Mouse (Mus musculus): Measurements from ENCODE around the gene Zswim1.
"Not testable (repeated sequence)": the region's sequence is repeated elsewhere in the genome, so short reads cannot be mapped to it uniquely, and the experiment has no call there.

The Zswim1 gene

GRCm38 (mm10) chr2:164792400-164793190 is 29.9 kb upstream of the Zswim1 start:
- in situ Hi-C loops (cut with MboI, MseI): no loop called here

GRCm38 (mm10) chr2:164793236-164793635 is 29.2 kb upstream of the Zswim1 start:
- in situ Hi-C loops (cut with MboI, MseI): no loop called here

- in situ Hi-C loops (cut with MboI, MseI): no loop called here
These were observed 28.7 kb upstream of the Zswim1 start for GRCm38 (mm10) chr2:164793772-164794171.

GRCm38 (mm10) chr2:164794293-164794692 is 28.2 kb upstream of the Zswim1 start:
- in situ Hi-C loops (cut with MboI, MseI): no loop called here

- in situ Hi-C loops (cut with MboI, MseI): no loop called here
These were observed 26.6 kb upstream of the Zswim1 start for GRCm38 (mm10) chr2:164795868-164796267.

- in situ Hi-C loops (cut with MboI, MseI): not testable (repeated sequence)
These were observed 23.9 kb upstream of the Zswim1 start for GRCm38 (mm10) chr2:164798554-164798953.

- in situ Hi-C loops (cut with MboI, MseI): no loop called here
These were observed 22.1 kb upstream of the Zswim1 start for GRCm38 (mm10) chr2:164800252-164801004.

GRCm38 (mm10) chr2:164803201-164803920 is 19.1 kb upstream of the Zswim1 start:
- in situ Hi-C loops (cut with MboI, MseI): no loop called here

- in situ Hi-C loops (cut with MboI, MseI): no loop called here
These were observed 18.6 kb upstream of the Zswim1 start for GRCm38 (mm10) chr2:164803921-164804313.

- in situ Hi-C loops (cut with MboI, MseI): no loop called here
These were observed 17.8 kb upstream of the Zswim1 start, which contains the start of the genes Acot8 and Zswim3 for GRCm38 (mm10) chr2:164804533-164805331. Gene Acot8, minus strand, starts transcription at chr2:164804882. Gene Zswim3, plus strand, starts transcription at chr2:164805098.

- in situ Hi-C loops (cut with MboI, MseI): no loop called here
These were observed 17.2 kb upstream of the Zswim1 start for GRCm38 (mm10) chr2:164805332-164805718.

GRCm38 (mm10) chr2:164806614-164807013 is 15.9 kb upstream of the Zswim1 start:
- in situ Hi-C loops (cut with MboI, MseI): no loop called here

GRCm38 (mm10) chr2:164813557-164813956 is 8.9 kb upstream of the Zswim1 start:
- in situ Hi-C loops (cut with MboI, MseI): no loop called here

- in situ Hi-C loops (cut with MboI, MseI): no loop called here
These were observed 7.1 kb upstream of the Zswim1 start for GRCm38 (mm10) chr2:164815348-164815747.

- in situ Hi-C loops (cut with MboI, MseI): no loop called here
These were observed 6.7 kb upstream of the Zswim1 start for GRCm38 (mm10) chr2:164815821-164816220.

GRCm38 (mm10) chr2:164817206-164817605 is 5.3 kb upstream of the Zswim1 start:
- in situ Hi-C loops (cut with MboI, MseI): no loop called here

- in situ Hi-C loops (cut with MboI, MseI): no loop called here
These were observed 4.8 kb upstream of the Zswim1 start for GRCm38 (mm10) chr2:164817703-164818102.

GRCm38 (mm10) chr2:164821060-164821459 is 1.4 kb upstream of the Zswim1 start:
- in situ Hi-C loops (cut with MboI, MseI): no loop called here

- in situ Hi-C loops (cut with MboI, MseI): no loop called here
These were observed 697 bp downstream of the Zswim1 start for GRCm38 (mm10) chr2:164823181-164823585.

GRCm38 (mm10) chr2:164823969-164824368 is 1.5 kb downstream of the Zswim1 start:
- in situ Hi-C loops (cut with MboI, MseI): no loop called here

- in situ Hi-C loops (cut with MboI, MseI): no loop called here
These were observed 3.0 kb downstream of the Zswim1 start for GRCm38 (mm10) chr2:164825521-164825920.

Data from T-helper 17 cell (primary cell).